Mouse (Mus musculus) T-cell, adult 2 months (primary cell): Measurements from ENCODE around the gene Acvr1b.
A peak's percentile ranks its signal among the peaks of the same experiment; 100 is the strongest.

Source experiments
- DNase-seq: peaks from one replicate; pipeline ENCODE4 v3.0.0; 2022; ENCODE audit warnings: low spot score

Gene Acvr1b

GRCm38 (mm10) chr15:101175131-101175460, 1.2 kb downstream of the Acvr1b start:
- DNase-seq, result no peak

GRCm38 (mm10) chr15:101175613-101176283, 1.9 kb downstream of the Acvr1b start:
- DNase-seq, result peak; percentile 39

GRCm38 (mm10) chr15:101176284-101176680, 2.4 kb downstream of the Acvr1b start:
- no peak for DNase-seq

- DNase-seq, result no peak
Observed at GRCm38 (mm10) chr15:101176795-101177691, 3.2 kb downstream of the Acvr1b start.

- peak; percentile 64 for DNase-seq
Observed at GRCm38 (mm10) chr15:101180363-101181105, 6.7 kb downstream of the Acvr1b start.

GRCm38 (mm10) chr15:101181106-101181466, 7.2 kb downstream of the Acvr1b start:
- no peak for DNase-seq

- no peak for DNase-seq
Observed at GRCm38 (mm10) chr15:101181500-101181899, 7.6 kb downstream of the Acvr1b start.

GRCm38 (mm10) chr15:101182676-101183075, 8.8 kb downstream of the Acvr1b start:
- DNase-seq, result no peak

GRCm38 (mm10) chr15:101184300-101184699, 10.4 kb downstream of the Acvr1b start:
- no peak for DNase-seq

GRCm38 (mm10) chr15:101185549-101185948, 11.7 kb downstream of the Acvr1b start:
- DNase-seq, result no peak

- DNase-seq, result no peak
Observed at GRCm38 (mm10) chr15:101187907-101188306, 14.0 kb downstream of the Acvr1b start.

GRCm38 (mm10) chr15:101189981-101190761, 16.3 kb downstream of the Acvr1b start:
- no peak for DNase-seq

GRCm38 (mm10) chr15:101190762-101191150, 16.9 kb downstream of the Acvr1b start:
- DNase-seq, result peak; percentile 56

- no peak for DNase-seq
Observed at GRCm38 (mm10) chr15:101191459-101192259, 17.8 kb downstream of the Acvr1b start.

- no peak for DNase-seq
Observed at GRCm38 (mm10) chr15:101192260-101192640, 18.4 kb downstream of the Acvr1b start.

GRCm38 (mm10) chr15:101192651-101193050, 18.8 kb downstream of the Acvr1b start:
- DNase-seq, result no peak

GRCm38 (mm10) chr15:101193971-101194370, 20.1 kb downstream of the Acvr1b start:
- no peak for DNase-seq

- DNase-seq, result peak; percentile 67
Observed at GRCm38 (mm10) chr15:101194951-101195823, 21.3 kb downstream of the Acvr1b start.

- DNase-seq, result no peak
Observed at GRCm38 (mm10) chr15:101196079-101196795, 22.4 kb downstream of the Acvr1b start.
